Mouse (Mus musculus) midbrain, embryonic 16.5 days (tissue): Measurements from ENCODE around the gene Tmem104. TPM values are rescaled to one million over a fixed set of nuclear protein-coding genes. Genes with fewer than 3 reads are reported as not detected.

ENCODE experiments used
- ATAC-seq: fragments of 200-750 bp; cut with Nextera tagmentation; 2 replicates; pipeline ENCODE4 v1.8.0; 2017; ENCODE audit warnings: moderate TSS enrichment
- H3K27ac ChIP-seq: fragments of 300-500 bp; sonication (generic); 2 replicates; pipeline ENCODE4 v1.5.1; 2014; ENCODE audit warnings: mild to moderate bottlenecking, low read length, mixed read lengths
- H3K27me3 ChIP-seq: fragments of 300-500 bp; sonication (generic); 2 replicates; pipeline ENCODE4 v1.6.1; 2014; ENCODE audit warnings: low read depth, low read length, mixed read lengths; ENCODE audit not compliant: control insufficient read depth, insufficient read depth
- H3K36me3 ChIP-seq: fragments of 300-500 bp; sonication (generic); 2 replicates; pipeline ENCODE4 v1.6.1; 2014; ENCODE audit warnings: mild to moderate bottlenecking, low read length, moderate library complexity, mixed read lengths; ENCODE audit not compliant: control insufficient read depth, insufficient read depth
- H3K4me1 ChIP-seq: fragments of 300-500 bp; sonication (generic); 2 replicates; pipeline ENCODE4 v1.6.1; 2014; ENCODE audit warnings: mild to moderate bottlenecking, low read length, mixed read lengths; ENCODE audit not compliant: control insufficient read depth, insufficient read depth
- H3K4me2 ChIP-seq: fragments of 300-500 bp; sonication (generic); 2 replicates; pipeline ENCODE4 v1.6.1; 2014; ENCODE audit warnings: mild to moderate bottlenecking, low read length, mixed read lengths
- H3K4me3 ChIP-seq: fragments of 300-500 bp; sonication (generic); 2 replicates; pipeline ENCODE4 v1.5.1; 2014; ENCODE audit warnings: low read depth, mild to moderate bottlenecking, low read length, moderate library complexity, mixed read lengths
- H3K9ac ChIP-seq: fragments of 300-500 bp; sonication (generic); 2 replicates; pipeline ENCODE4 v1.6.1; 2014; ENCODE audit warnings: low read depth, low read length, mixed read lengths
- H3K9me3 ChIP-seq: fragments of 300-500 bp; sonication (generic); replicated peaks from 2 replicates; pipeline ENCODE4 v1.6.1; 2014; ENCODE audit warnings: mild to moderate bottlenecking, low read length, mixed read lengths; ENCODE audit not compliant: control insufficient read depth, poor library complexity, severe bottlenecking
- WGBS: fragments of 180-500 bp; shearing (Covaris S2); extraction: QIAGEN DNeasy Blood & Tissue Kit; methylation state at CpG from one replicate; pipeline ENCODE4 v1.1.7; 2014; 5-methylcytosine and 5-hydroxymethylcytosine counted together
- polyA plus RNA-seq: library from polyadenylated mRNA; unstranded; fragments of >200 nt; fragmentation: Nextera tagmentation; extraction: Ambion mirVana; gene quantifications from 2 replicates; pipeline ENCODE4 v1.2.1, GENCODE M21; 2015

The Tmem104 gene
- polyA plus RNA-seq, 1 experiment from 2014 or later, result 12.5 TPM

GRCm38 (mm10) chr11:115163568-115164150 lies 23.6 kb upstream of the Tmem104 start:
- Histone ChIP-seq H3K27me3 (peaks cover 42% of the 10 kb centered on the region), H3K9me3 (peaks cover 4% of the 10 kb centered on the region; the same call in 1 of the 2 replicates), H3K4me3 (peak overlapping the region; percentile 49), H3K4me1 (peaks cover 19% of the 10 kb centered on the region), H3K27ac (peak overlapping the region; percentile 58; the same call in 1 of the 2 replicates), H3K4me2 (peak overlapping the region; percentile 64), H3K36me3 (no peaks in the 10 kb centered on the region), H3K9ac (peak overlapping the region; percentile 32)
- 0 out of 2 replicates have a peak, but pooled peaks have one; percentile 26 for ATAC-seq
- WGBS, result under 1% methylated on average over 47 of the region's 47 CpGs

GRCm38 (mm10) chr11:115164341-115164975 lies 22.8 kb upstream of the Tmem104 start:
- Histone ChIP-seq H3K4me1 (peaks cover 19% of the 10 kb centered on the region), H3K4me2 (peak overlapping the region; percentile 64), H3K27me3 (peaks cover 42% of the 10 kb centered on the region), H3K9me3 (no peaks in the 10 kb centered on the region), H3K36me3 (no peaks in the 10 kb centered on the region), H3K27ac (no peak overlapping the region), H3K4me3 (peak overlapping the region; percentile 49), H3K9ac (peak overlapping the region; percentile 46)
- ATAC-seq, result no peak
- 2% methylated on average over 14 of the region's 14 CpGs for WGBS

DNA sequence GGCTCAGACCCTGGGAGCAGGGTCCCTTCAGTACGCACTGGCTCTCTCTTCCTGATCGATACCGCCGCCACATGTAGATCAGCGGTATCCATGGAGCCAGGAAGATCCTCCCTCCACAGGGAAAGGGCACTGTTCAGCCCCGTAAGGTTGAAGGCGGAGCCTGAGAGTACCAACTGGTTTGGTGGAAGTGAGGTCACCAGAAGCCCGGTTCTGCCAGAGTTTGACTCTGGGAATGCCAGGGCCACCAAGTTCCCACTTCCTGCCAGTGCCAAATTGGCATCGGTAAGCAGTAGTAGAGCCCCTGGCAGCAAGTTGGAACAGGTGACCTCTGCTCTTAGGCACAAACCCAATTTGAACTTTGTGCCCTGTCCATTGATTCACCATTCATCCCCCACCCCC lies 22.3 kb upstream of the Tmem104 start:
- H3K4me1 ChIP-seq, result peaks cover 19% of the 10 kb centered on the region
- peaks cover 42% of the 10 kb centered on the region for H3K27me3 ChIP-seq
- H3K4me3 ChIP-seq, result peak overlapping the region; percentile 49
- WGBS, result 1% methylated on average over 9 of the region's 9 CpGs
- H3K36me3 ChIP-seq, result no peaks in the 10 kb centered on the region
- no peaks in the 10 kb centered on the region for H3K9me3 ChIP-seq
- H3K4me2 ChIP-seq, result peak overlapping the region; percentile 64
- ATAC-seq, result no peak
- peak overlapping the region; percentile 46 for H3K9ac ChIP-seq
- no peak overlapping the region for H3K27ac ChIP-seq

GRCm38 (mm10) chr11:115166776-115167175 lies 20.5 kb upstream of the Tmem104 start:
- H3K4me2 ChIP-seq, result no peak overlapping the region; the same call in 1 of the 2 replicates
- peaks cover 38% of the 10 kb centered on the region for H3K27me3 ChIP-seq
- no peak overlapping the region for H3K27ac ChIP-seq
- no peak for ATAC-seq
- no peaks in the 10 kb centered on the region for H3K9me3 ChIP-seq
- 88% methylated on average over 3 of the region's 3 CpGs for whole genome bisulfite sequencing
- peaks cover 19% of the 10 kb centered on the region for H3K4me1 ChIP-seq
- no peak overlapping the region for H3K9ac ChIP-seq
- no peaks in the 10 kb centered on the region for H3K36me3 ChIP-seq
- H3K4me3 ChIP-seq, result no peak overlapping the region

DNA sequence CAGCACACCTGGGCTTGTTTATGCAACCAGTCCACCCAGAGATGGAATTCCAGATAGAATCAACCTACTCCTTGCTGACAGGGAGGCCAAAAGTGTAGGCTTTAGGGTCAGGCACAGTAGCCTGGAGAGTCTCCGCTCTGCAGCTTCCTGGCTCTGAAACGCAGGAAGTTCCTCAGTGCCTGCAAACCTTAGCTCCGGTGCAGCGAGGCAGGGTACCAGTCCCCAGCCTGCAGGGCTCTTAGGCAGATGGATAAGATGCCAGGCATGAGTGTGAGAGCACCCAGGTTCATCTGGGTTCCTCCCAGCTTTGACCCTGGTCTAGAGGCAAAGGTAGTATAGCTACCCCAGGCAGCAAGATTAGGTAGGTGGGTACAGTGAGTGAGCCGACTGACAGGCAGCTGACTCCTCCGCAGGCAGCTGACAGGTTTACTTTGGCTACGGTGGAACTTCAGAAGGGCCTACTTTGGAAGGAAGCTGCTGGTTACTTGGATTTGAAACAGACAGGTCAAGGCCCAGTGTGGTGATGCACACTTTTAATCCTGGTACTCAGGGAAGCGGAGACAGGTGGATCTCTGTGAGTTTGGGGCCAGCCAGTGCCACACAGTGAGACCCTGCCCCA lies 19.5 kb upstream of the Tmem104 start:
- Histone ChIP-seq H3K27me3 (peaks cover 28% of the 10 kb centered on the region), H3K9me3 (no peaks in the 10 kb centered on the region), H3K4me3 (no peak overlapping the region), H3K4me2 (no peak overlapping the region), H3K4me1 (peaks cover 17% of the 10 kb centered on the region), H3K9ac (no peak overlapping the region), H3K27ac (no peak overlapping the region), H3K36me3 (no peaks in the 10 kb centered on the region)
- WGBS, result 82% methylated on average over 8 of the region's 8 CpGs
- no peak for ATAC-seq

- no peaks in the 10 kb centered on the region for H3K9me3 ChIP-seq
- no peak for ATAC-seq
- H3K4me2 ChIP-seq, result no peak overlapping the region
- peaks cover 19% of the 10 kb centered on the region; the same call in 1 of the 2 replicates for H3K27me3 ChIP-seq
- 87% methylated on average over 4 of the region's 4 CpGs for WGBS
- H3K4me3 ChIP-seq, result no peak overlapping the region
- H3K27ac ChIP-seq, result no peak overlapping the region
- H3K9ac ChIP-seq, result no peak overlapping the region
- no peaks in the 10 kb centered on the region for H3K36me3 ChIP-seq
- peaks cover 10% of the 10 kb centered on the region for H3K4me1 ChIP-seq
Measured at GRCm38 (mm10) chr11:115169430-115169829, 17.9 kb upstream of the Tmem104 start.

DNA sequence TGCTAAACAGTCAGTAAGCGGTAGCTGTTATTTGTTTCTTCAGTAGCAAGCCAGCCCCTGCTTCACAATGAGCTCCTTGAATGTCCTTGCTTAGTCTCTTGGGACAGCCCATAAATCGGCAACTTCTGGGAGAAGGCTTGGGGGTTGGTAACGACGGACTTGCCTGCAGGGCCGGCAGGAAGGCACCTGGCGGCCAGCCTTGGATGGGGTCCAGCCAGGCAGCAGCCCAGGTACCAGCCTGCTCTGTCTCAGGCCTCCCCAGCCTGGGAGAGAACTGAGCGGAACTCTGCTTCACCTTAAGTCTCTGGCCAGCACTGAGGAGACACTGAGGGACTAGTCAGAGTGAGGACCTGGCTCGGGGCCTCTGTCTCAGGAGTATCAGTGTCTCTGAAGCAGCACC lies 16.2 kb upstream of the Tmem104 start:
- no peaks in the 10 kb centered on the region for H3K36me3 ChIP-seq
- no peak overlapping the region for H3K9ac ChIP-seq
- H3K27ac ChIP-seq, result no peak overlapping the region
- H3K4me2 ChIP-seq, result no peak overlapping the region
- H3K4me1 ChIP-seq, result peaks cover 10% of the 10 kb centered on the region; the same call in 1 of the 2 replicates
- 0 out of 2 replicates have a peak, but pooled peaks cover 3% of the 10 kb centered on the region for H3K27me3 ChIP-seq
- ATAC-seq, result no peak
- WGBS, result 53% methylated on average over 8 of the region's 8 CpGs
- H3K4me3 ChIP-seq, result no peak overlapping the region
- H3K9me3 ChIP-seq, result no peaks in the 10 kb centered on the region

- no peaks in the 10 kb centered on the region for H3K36me3 ChIP-seq
- no peaks in the 10 kb centered on the region for H3K9me3 ChIP-seq
- no peak overlapping the region for H3K4me3 ChIP-seq
- H3K4me1 ChIP-seq, result peaks cover 10% of the 10 kb centered on the region; the same call in 1 of the 2 replicates
- 0 out of 2 replicates have a peak, but pooled peaks have one; percentile 28 for ATAC-seq
- H3K27ac ChIP-seq, result no peak overlapping the region
- no peak overlapping the region for H3K4me2 ChIP-seq
- no peak overlapping the region for H3K9ac ChIP-seq
- H3K27me3 ChIP-seq, result no peaks in the 10 kb centered on the region
- 25% methylated on average over 4 of the region's 4 CpGs for WGBS
Measured at GRCm38 (mm10) chr11:115172825-115173287, 14.4 kb upstream of the Tmem104 start.
